Mouse (Mus musculus): ENCODE measurements around the gene Lmntd2. TPM values are rescaled to one million over a fixed set of nuclear protein-coding genes. Genes with fewer than 3 reads are reported as not detected.
A peak's percentile ranks its signal among the peaks of the same experiment; 100 is the strongest.

The Lmntd2 gene
- polyA plus RNA-seq, 1 experiment = 216 TPM

DNA sequence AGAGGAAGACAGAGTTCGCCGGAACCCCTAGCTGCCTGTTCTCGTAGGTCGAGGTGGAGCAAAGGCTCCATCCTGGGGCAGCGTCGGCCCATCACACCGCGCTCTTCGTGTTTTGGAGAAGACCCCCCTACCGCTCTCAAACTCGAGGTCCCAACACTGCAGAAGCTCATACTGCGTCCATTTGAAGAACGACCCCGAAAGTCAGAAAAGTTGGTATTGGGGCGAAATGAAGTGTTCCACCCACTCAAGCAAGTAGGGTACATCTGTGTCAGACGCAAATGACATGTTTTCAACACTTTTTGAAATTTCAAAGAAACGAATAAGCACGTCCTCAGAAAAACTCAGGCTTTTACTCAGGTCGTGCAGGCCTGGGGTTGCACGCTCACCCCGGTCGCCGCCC lies 19.5 kb downstream of the Lmntd2 start:
- Histone ChIP-seq H3K36me3 (ENCODE audit: control insufficient read depth, insufficient read depth, low read length) (no peaks in the 10 kb centered on the region; the same call in 1 of the 2 replicates), H3K4me1 (ENCODE audit: control insufficient read depth, insufficient read depth, low read length) (peaks cover 7% of the 10 kb centered on the region), H3K27ac (ENCODE audit: control insufficient read depth, insufficient read depth, low read depth, low read length) (peak overlapping the region; percentile 79), H3K4me3 (ENCODE audit: control insufficient read depth, low read depth, low read length) (peak overlapping the region; percentile 95), H3K27me3 (ENCODE audit: control insufficient read depth, insufficient read depth, low read length) (no peaks in the 10 kb centered on the region)
- no peak for TF ChIP-seq POLR2A (IDR thresholded peaks at IDR 0.05; ENCODE audit: control insufficient read depth, low read depth, low read length)
- TF ChIP-seq CTCF (IDR thresholded peaks at IDR 0.05; ENCODE audit: control insufficient read depth, insufficient read depth, insufficient replicate concordance, low read depth, low read length) = no peak

DNA sequence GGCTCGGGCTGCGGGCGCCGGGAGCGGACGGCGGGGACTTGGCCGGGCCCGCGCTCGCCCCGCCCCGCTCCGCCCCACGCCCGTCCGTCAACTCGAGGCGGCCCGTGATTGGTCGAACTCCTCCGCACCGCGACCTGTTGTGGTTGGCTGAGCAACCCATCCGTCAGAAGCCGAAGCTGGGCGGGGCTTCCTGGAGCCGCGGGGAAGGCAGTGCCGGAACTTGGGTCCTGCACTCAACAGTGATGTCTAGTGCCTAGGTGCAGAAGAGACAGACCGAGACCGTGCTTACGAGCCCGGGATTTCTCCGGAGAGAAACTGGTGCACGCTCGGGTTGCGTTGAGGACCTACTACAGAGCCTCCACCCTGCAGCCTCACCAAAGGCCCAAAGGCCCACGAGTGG lies 19.9 kb downstream of the Lmntd2 start, which contains the start of the genes Hras and Lrrc56:
TSS of gene Hras (minus strand) at position 58 of the 400 bp plus-strand sequence.
TSS of gene Lrrc56 (plus strand) at position 210 of the 400 bp plus-strand sequence.
- H3K27ac ChIP-seq (ENCODE audit: control insufficient read depth, insufficient read depth, low read depth, low read length) = peak within 1 kb of the TSS; percentile 79
- TF ChIP-seq CTCF (IDR thresholded peaks at IDR 0.05; ENCODE audit: control insufficient read depth, insufficient read depth, insufficient replicate concordance, low read depth, low read length) (0 out of 2 replicates have a peak, but pooled peaks have one; percentile 1), POLR2A (IDR thresholded peaks at IDR 0.05; ENCODE audit: control insufficient read depth, low read depth, low read length) (peak; percentile 93)
- peak within 1 kb of the TSS; percentile 95 for H3K4me3 ChIP-seq (ENCODE audit: control insufficient read depth, low read depth, low read length)
- no peaks in the 10 kb centered on the region; the same call in 1 of the 2 replicates for H3K36me3 ChIP-seq (ENCODE audit: control insufficient read depth, insufficient read depth, low read length)
- H3K27me3 ChIP-seq (ENCODE audit: control insufficient read depth, insufficient read depth, low read length) = no peaks in the 10 kb centered on the region
- peaks cover 7% of the 10 kb centered on the region for H3K4me1 ChIP-seq (ENCODE audit: control insufficient read depth, insufficient read depth, low read length)

- peaks cover 7% of the 10 kb centered on the region for H3K4me1 ChIP-seq (ENCODE audit: control insufficient read depth, insufficient read depth, low read length)
- no peak for TF ChIP-seq CTCF (IDR thresholded peaks at IDR 0.05; ENCODE audit: control insufficient read depth, insufficient read depth, insufficient replicate concordance, low read depth, low read length)
- no peak for TF ChIP-seq POLR2A (IDR thresholded peaks at IDR 0.05; ENCODE audit: control insufficient read depth, low read depth, low read length)
- no peaks in the 10 kb centered on the region for H3K27me3 ChIP-seq (ENCODE audit: control insufficient read depth, insufficient read depth, low read length)
- H3K27ac ChIP-seq (ENCODE audit: control insufficient read depth, insufficient read depth, low read depth, low read length) = peak overlapping the region; percentile 42; the same call in 1 of the 2 replicates
- H3K4me3 ChIP-seq (ENCODE audit: control insufficient read depth, low read depth, low read length) = peak overlapping the region; percentile 83
- H3K36me3 ChIP-seq (ENCODE audit: control insufficient read depth, insufficient read depth, low read length) = no peaks in the 10 kb centered on the region
Observed at GRCm38 (mm10) chr7:141193348-141193856, 20.5 kb downstream of the Lmntd2 start.

- H3K4me3 ChIP-seq (ENCODE audit: control insufficient read depth, low read depth, low read length) = peak overlapping the region; percentile 83
- peaks cover 7% of the 10 kb centered on the region for H3K4me1 ChIP-seq (ENCODE audit: control insufficient read depth, insufficient read depth, low read length)
- TF ChIP-seq CTCF (IDR thresholded peaks at IDR 0.05; ENCODE audit: control insufficient read depth, insufficient read depth, insufficient replicate concordance, low read depth, low read length) = no peak
- TF ChIP-seq POLR2A (IDR thresholded peaks at IDR 0.05; ENCODE audit: control insufficient read depth, low read depth, low read length) = no peak
- no peaks in the 10 kb centered on the region for H3K27me3 ChIP-seq (ENCODE audit: control insufficient read depth, insufficient read depth, low read length)
- H3K27ac ChIP-seq (ENCODE audit: control insufficient read depth, insufficient read depth, low read depth, low read length) = peak overlapping the region; percentile 42; the same call in 1 of the 2 replicates
- H3K36me3 ChIP-seq (ENCODE audit: control insufficient read depth, insufficient read depth, low read length) = no peaks in the 10 kb centered on the region
Observed at GRCm38 (mm10) chr7:141192776-141193347, 21.0 kb downstream of the Lmntd2 start.

- no peak overlapping the region for H3K27ac ChIP-seq (ENCODE audit: control insufficient read depth, insufficient read depth, low read depth, low read length)
Observed at GRCm38 (mm10) chr7:141191796-141192685, 21.8 kb downstream of the Lmntd2 start.

DNA sequence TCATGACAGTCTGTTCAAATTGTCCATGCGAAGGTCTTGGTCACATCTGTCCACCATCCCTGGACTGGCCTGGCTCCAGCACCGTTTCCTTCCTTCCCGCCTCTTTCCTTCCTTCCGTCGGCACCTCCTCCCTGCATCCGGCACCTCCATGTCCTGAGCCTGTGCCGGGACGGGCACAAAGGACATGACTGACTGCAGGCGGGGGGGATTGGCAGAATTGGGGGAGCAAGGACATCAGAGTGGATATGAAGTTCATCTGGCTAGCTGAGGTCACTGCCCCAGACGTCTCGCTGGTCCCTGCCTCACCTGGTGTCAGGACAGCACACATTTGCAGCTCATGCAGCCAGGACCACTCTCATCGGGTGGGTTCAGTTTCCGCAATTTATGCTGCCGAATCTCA lies 22.8 kb downstream of the Lmntd2 start:
- no peaks in the 10 kb centered on the region for H3K36me3 ChIP-seq (ENCODE audit: control insufficient read depth, insufficient read depth, low read length)
- H3K27ac ChIP-seq (ENCODE audit: control insufficient read depth, insufficient read depth, low read depth, low read length) = no peak overlapping the region
- H3K4me1 ChIP-seq (ENCODE audit: control insufficient read depth, insufficient read depth, low read length) = peaks cover 7% of the 10 kb centered on the region
- no peak overlapping the region for H3K4me3 ChIP-seq (ENCODE audit: control insufficient read depth, low read depth, low read length)
- TF ChIP-seq POLR2A (IDR thresholded peaks at IDR 0.05; ENCODE audit: control insufficient read depth, low read depth, low read length) (no peak), CTCF (IDR thresholded peaks at IDR 0.05; ENCODE audit: control insufficient read depth, insufficient read depth, insufficient replicate concordance, low read depth, low read length) (no peak)
- no peaks in the 10 kb centered on the region for H3K27me3 ChIP-seq (ENCODE audit: control insufficient read depth, insufficient read depth, low read length)

More at GRCm38 (mm10) chr7:141191796-141192685, 21.8 kb downstream of the Lmntd2 start:
- H3K36me3 ChIP-seq (ENCODE audit: control insufficient read depth, insufficient read depth, low read length) = no peaks in the 10 kb centered on the region
- no peak overlapping the region for H3K4me3 ChIP-seq (ENCODE audit: control insufficient read depth, low read depth, low read length)
- TF ChIP-seq POLR2A (IDR thresholded peaks at IDR 0.05; ENCODE audit: control insufficient read depth, low read depth, low read length) (no peak), CTCF (IDR thresholded peaks at IDR 0.05; ENCODE audit: control insufficient read depth, insufficient read depth, insufficient replicate concordance, low read depth, low read length) (no peak)
- H3K27me3 ChIP-seq (ENCODE audit: control insufficient read depth, insufficient read depth, low read length) = no peaks in the 10 kb centered on the region
- H3K4me1 ChIP-seq (ENCODE audit: control insufficient read depth, insufficient read depth, low read length) = peaks cover 7% of the 10 kb centered on the region

DNA sequence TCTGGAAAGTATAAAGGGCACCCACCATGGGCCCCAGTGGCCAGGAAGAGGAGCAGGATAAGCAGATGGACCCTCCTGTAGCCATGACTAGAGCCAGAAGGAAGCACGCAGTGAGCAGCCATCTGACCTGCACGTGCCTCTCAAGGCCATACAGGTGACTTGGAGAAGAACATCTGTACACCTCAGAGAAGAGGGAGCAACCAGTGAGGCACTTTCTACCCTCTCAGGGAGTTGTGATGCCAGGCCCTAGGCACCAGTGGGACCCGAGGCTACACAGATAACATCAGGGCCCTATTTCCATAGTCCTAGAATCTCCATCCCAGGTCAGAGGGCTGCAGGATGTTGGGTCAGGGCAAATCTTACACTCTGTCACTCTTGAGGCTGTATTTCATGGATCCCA lies 23.7 kb downstream of the Lmntd2 start:
- peaks cover 7% of the 10 kb centered on the region for H3K4me1 ChIP-seq (ENCODE audit: control insufficient read depth, insufficient read depth, low read length)
- H3K4me3 ChIP-seq (ENCODE audit: control insufficient read depth, low read depth, low read length) = no peak overlapping the region
- TF ChIP-seq POLR2A (IDR thresholded peaks at IDR 0.05; ENCODE audit: control insufficient read depth, low read depth, low read length) (no peak), CTCF (IDR thresholded peaks at IDR 0.05; ENCODE audit: control insufficient read depth, insufficient read depth, insufficient replicate concordance, low read depth, low read length) (no peak)
- H3K27ac ChIP-seq (ENCODE audit: control insufficient read depth, insufficient read depth, low read depth, low read length) = no peak overlapping the region
- H3K36me3 ChIP-seq (ENCODE audit: control insufficient read depth, insufficient read depth, low read length) = no peaks in the 10 kb centered on the region
- H3K27me3 ChIP-seq (ENCODE audit: control insufficient read depth, insufficient read depth, low read length) = no peaks in the 10 kb centered on the region

Measured in testis, adult 2 months (tissue).